Mouse (Mus musculus) lung, postnatal 0 days (tissue): ENCODE measurements around the gene Emc10. TPM values are rescaled to one million over a fixed set of nuclear protein-coding genes. Genes with fewer than 3 reads are reported as not detected.

Experiments
- ATAC-seq: fragments of 200-750 bp; cut with Nextera tagmentation; 2 replicates; pipeline ENCODE4 v1.8.0; 2017; ENCODE audit warnings: moderate library complexity
- DNase-seq: peaks from one replicate; pipeline ENCODE4 v3.0.0-alpha.2; 2016; ENCODE audit warnings: low spot score
- H3K27ac ChIP-seq: fragments of 300-500 bp; sonication (generic); 2 replicates; pipeline ENCODE4 v1.5.1; 2014; ENCODE audit warnings: antibody characterized with exemption, mild to moderate bottlenecking, low read length, mixed read lengths
- H3K27me3 ChIP-seq: fragments of 300-500 bp; sonication (generic); replicated peaks from 2 replicates; pipeline ENCODE4 v1.6.1; 2014; ENCODE audit warnings: low read length, mixed read lengths; ENCODE audit not compliant: insufficient read depth
- H3K36me3 ChIP-seq: fragments of 300-500 bp; sonication (generic); 2 replicates; pipeline ENCODE4 v1.6.1; 2014; ENCODE audit warnings: low read length, mixed read lengths; ENCODE audit not compliant: insufficient read depth
- H3K4me1 ChIP-seq: fragments of 300-500 bp; sonication (generic); 2 replicates; pipeline ENCODE4 v1.6.1; 2014; ENCODE audit warnings: antibody characterized with exemption, low read depth, low read length, mixed read lengths; ENCODE audit not compliant: insufficient read depth
- H3K4me2 ChIP-seq: fragments of 300-500 bp; sonication (generic); replicated peaks from 2 replicates; pipeline ENCODE4 v1.6.1; 2014; ENCODE audit warnings: low read depth, mild to moderate bottlenecking, low read length, moderate library complexity, mixed read lengths
- H3K4me3 ChIP-seq: fragments of 300-500 bp; sonication (generic); 2 replicates; pipeline ENCODE4 v1.5.1; 2014; ENCODE audit warnings: low read depth, low read length
- H3K9ac ChIP-seq: fragments of 300-500 bp; sonication (generic); replicated peaks from 2 replicates; pipeline ENCODE4 v1.6.1; 2014; ENCODE audit warnings: low read depth, mild to moderate bottlenecking
- H3K9me3 ChIP-seq: fragments of 300-500 bp; sonication (generic); 2 replicates; pipeline ENCODE4 v1.6.1; 2016; ENCODE audit warnings: low read length, mixed read lengths
- CTCF ChIP-seq: IDR thresholded peaks from 2 replicates; pipeline ENCODE4 v1.5.1; 2016; ENCODE audit warnings: antibody characterized with exemption, mild to moderate bottlenecking
- EP300 ChIP-seq: IDR thresholded peaks from 2 replicates; pipeline ENCODE4 v1.6.1; 2016; ENCODE audit warnings: antibody characterized with exemption, mild to moderate bottlenecking, control low read depth
- WGBS: fragments of 180-500 bp; shearing (Covaris S2); extraction: QIAGEN DNeasy Blood & Tissue Kit; methylation state at CpG from one replicate; pipeline ENCODE4 v1.1.7; 2014; 5-methylcytosine and 5-hydroxymethylcytosine counted together
- polyA plus RNA-seq: library from polyadenylated mRNA; unstranded; fragments of >200 nt; fragmentation: Nextera tagmentation; extraction: Ambion mirVana; gene quantifications from 2 replicates; pipeline ENCODE4 v1.2.1, GENCODE M21; 2015

Emc10 gene
- polyA plus RNA-seq, 1 experiment from 2014 or later, result 69.2 TPM

DNA sequence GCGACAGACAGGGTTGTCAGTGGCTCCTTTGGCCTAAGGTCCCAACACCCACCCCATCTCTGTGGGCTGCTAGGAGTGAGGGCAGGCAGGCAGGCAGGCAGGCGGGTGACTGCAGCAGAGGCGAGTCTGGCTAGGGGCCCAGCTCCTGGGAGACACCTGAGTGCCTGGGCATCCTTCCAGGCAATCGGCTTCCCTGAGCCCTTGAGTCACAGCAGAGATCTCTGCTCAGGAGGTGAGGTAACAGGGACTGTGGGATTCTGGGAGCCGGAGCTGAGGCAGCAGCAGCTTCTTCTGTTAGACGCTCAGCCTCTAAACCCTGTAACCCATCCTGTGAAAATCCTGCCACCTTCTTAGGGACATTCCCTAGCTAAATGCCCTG, 40.2 kb upstream of the Emc10 start:
- Histone ChIP-seq H3K4me1 (no peaks in the 10 kb centered on the region), H3K9ac (no peak overlapping the region), H3K36me3 (0 out of 2 replicates have a peak, but pooled peaks cover 7% of the 10 kb centered on the region), H3K4me2 (no peak overlapping the region), H3K4me3 (no peak overlapping the region), H3K27ac (no peak overlapping the region), H3K9me3 (no peaks in the 10 kb centered on the region), H3K27me3 (no peaks in the 10 kb centered on the region)
- TF ChIP-seq EP300 (no peak), CTCF (no peak)
- DNase-seq, result peak; percentile 80
- peak; percentile 67 for ATAC-seq
- WGBS, result 57% methylated on average over 6 of the region's 6 CpGs

DNA sequence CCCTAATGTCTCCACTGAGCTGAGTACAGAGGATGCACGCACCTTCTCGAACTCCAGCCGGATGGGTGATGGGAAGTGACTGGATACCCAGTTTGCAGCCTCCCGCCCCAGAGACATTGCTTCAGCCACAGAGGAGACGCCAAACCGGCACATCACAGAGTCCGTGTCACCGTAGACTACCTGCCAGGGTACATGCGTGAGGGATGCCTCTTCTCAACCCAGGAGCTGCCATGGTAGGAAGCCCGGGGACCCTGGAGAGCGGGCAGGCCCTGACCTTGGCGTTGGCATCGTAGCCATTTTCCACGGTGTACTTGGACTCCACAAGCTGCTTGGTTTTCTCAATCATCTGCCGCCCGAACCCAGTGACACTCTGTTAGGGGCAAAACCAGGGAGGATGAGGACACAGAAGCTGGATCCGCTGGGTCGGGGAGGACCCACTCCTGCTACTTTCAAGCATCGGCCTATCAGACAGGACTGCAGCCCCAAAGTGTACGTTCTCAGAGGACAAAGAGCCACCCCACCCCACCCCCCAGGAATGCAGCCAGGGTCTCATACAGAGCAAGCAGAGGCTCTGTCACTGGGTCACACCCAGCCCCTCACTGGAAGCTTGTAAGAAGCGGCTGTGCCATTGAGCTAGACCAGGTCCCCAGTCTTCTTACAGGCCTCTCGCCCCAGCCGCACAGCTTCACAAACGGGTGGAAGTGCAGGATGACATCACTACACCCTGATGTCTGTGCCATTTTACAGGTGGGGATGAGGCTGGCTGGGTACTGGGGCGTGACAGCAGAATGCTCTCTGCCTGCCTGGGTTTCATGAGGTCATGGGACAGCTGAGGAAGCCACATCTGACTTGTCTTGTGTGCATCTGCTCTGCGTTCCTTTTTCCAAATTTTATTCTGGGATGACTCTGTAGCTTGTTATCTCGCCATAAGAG, 39.6 kb upstream of the Emc10 start:
- no peak for ATAC-seq
- Histone ChIP-seq H3K9ac (no peak overlapping the region), H3K36me3 (0 out of 2 replicates have a peak, but pooled peaks cover 7% of the 10 kb centered on the region)

DNA sequence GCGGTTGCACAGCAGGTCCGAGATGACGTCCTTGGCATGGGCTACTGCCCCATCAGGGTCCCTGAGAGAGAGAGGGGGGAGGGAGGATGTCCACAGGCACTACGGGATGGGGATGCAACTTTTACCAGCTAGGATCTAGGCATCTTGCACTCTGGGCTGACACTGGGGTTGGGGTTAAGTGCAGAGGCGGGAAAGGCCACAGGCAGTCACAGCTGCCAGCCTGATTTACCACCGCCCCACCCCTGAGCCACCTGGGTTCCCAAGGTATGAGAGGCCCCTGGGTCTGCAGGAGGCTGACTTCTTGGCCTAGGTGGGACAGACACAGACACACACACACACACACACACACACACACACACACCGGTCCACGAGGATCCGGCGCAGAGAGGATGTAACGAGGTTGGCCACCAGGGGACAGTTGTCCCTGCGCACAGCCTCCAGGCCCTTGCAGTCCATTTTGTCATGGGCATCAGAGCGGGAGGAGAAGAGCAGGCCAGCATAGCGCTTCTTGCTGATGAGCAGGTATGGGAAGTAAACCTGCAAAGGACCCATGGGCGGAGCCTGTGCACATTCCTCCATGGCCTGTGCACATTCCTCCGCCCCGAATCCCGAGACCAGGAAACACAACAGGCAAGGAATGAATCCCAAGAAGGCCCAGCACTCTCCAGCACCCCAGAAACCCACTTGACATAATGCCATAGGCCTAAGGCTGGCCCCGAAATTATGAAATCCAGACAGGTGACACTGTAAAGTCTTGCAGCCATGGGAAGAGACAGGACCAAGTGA, 38.5 kb upstream of the Emc10 start:
- Histone ChIP-seq H3K9ac (no peak overlapping the region), H3K36me3 (0 out of 2 replicates have a peak, but pooled peaks cover 7% of the 10 kb centered on the region), H3K27ac (no peak overlapping the region), H3K27me3 (no peaks in the 10 kb centered on the region), H3K9me3 (no peaks in the 10 kb centered on the region), H3K4me2 (no peak overlapping the region), H3K4me1 (no peaks in the 10 kb centered on the region), H3K4me3 (no peak overlapping the region)
- DNase-seq (no peak), ATAC-seq (no peak)
- WGBS, result 78% methylated on average over 18 of the region's 19 CpGs
- TF ChIP-seq CTCF (peak; percentile 45), EP300 (no peak)

More for the DNA sequence above, 39.6 kb upstream of the Emc10 start:
- Histone ChIP-seq H3K4me1 (no peaks in the 10 kb centered on the region), H3K27me3 (no peaks in the 10 kb centered on the region), H3K4me2 (no peak overlapping the region), H3K9me3 (no peaks in the 10 kb centered on the region), H3K4me3 (no peak overlapping the region), H3K27ac (no peak overlapping the region)
- no peak for TF ChIP-seq EP300
- no peak for TF ChIP-seq CTCF
- no peak for DNase-seq
- 90% methylated on average over 27 of the region's 27 CpGs for WGBS

DNA sequence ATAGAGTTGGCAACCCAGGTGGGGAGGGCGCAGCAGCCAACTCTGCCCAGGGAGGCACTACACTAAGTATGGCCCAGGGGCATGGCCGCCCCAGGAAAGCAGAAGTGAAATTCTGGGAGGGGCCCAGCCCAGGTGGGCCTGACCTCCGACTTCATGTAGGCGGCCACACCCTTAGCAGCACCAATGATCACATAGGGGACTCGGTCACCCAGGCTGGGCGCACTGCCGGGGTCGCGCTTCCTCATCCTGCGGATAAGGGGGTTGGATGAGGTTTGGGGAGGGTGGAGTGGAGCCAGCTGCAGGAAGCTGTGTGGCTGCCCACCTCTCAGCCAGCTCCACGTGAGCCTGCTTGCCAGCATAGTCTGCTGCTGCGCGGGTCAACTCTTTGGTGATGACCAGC, 37.9 kb upstream of the Emc10 start:
- Histone ChIP-seq H3K36me3 (0 out of 2 replicates have a peak, but pooled peaks cover 1% of the 10 kb centered on the region), H3K4me3 (no peak overlapping the region), H3K27me3 (no peaks in the 10 kb centered on the region), H3K9ac (no peak overlapping the region), H3K27ac (no peak overlapping the region), H3K4me2 (no peak overlapping the region), H3K4me1 (no peaks in the 10 kb centered on the region), H3K9me3 (no peaks in the 10 kb centered on the region)
- WGBS, result 84% methylated on average over 13 of the region's 13 CpGs
- TF ChIP-seq CTCF (no peak), EP300 (no peak)
- DNase-seq, result no peak
- no peak for ATAC-seq

DNA sequence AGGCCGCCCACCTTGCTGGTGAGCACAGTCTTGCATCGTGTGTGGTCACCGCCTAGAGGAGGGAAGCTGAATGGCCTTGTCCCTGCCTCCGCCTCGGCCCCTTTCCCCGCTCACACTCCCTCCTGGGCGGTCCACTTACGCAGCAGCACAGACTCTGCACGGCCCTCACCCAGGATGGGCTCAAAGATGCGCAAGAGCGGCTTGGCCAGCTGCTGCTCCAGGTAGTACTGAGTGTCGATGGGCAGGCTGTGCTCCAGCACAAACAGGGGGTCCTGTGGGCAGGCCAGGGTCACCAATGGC, 37.4 kb upstream of the Emc10 start:
- TF ChIP-seq EP300, result no peak
- DNase-seq, result no peak
- H3K4me1 ChIP-seq, result no peaks in the 10 kb centered on the region
- no peak overlapping the region for H3K4me2 ChIP-seq
- ATAC-seq, result no peak
- H3K27me3 ChIP-seq, result no peaks in the 10 kb centered on the region
- H3K27ac ChIP-seq, result no peak overlapping the region
- no peaks in the 10 kb centered on the region for H3K36me3 ChIP-seq
- 83% methylated on average over 12 of the region's 12 CpGs for WGBS
- H3K9me3 ChIP-seq, result no peaks in the 10 kb centered on the region
- no peak overlapping the region for H3K9ac ChIP-seq
- H3K4me3 ChIP-seq, result no peak overlapping the region

DNA sequence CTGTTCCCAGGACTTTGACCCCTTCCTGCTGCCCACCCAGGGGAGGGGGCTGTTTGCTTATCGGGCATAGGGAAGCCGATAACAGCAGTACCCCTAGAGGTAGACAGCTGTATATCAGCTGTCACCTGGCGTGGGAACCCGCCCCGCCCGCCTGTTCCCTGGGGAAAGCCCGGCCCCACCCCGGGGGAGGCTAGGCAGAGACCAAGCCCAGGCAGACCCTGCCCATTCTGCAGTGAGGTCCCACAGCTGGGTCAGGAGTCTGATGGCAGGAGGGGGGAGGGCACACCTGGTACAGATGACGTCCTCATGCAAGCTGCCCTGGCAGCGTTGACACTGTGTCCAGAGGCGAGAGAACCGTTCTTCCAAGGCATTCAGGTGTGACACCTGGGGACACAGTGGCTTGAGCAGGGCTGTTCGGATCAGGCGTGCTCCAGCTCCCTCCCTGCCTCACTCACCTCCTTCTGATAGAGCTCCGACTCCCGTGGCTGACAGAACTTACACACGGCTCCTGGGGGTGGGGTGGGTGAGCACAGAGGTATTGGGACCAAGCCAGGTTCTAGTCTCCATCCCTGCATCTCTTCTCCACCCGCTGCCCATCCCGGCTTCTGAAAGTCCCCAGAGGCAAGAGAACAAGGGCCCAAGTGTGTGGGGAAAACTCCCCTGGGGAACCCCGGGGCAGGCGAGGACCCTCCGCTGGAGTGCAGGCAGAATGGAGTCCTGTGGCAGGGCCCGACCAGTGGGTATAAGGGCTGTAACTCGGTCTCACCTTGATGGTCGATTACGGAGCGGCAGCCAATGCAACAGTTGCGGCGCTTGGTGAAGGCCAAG, 36.8 kb upstream of the Emc10 start:
- ATAC-seq (no peak), DNase-seq (no peak)
- Histone ChIP-seq H3K4me3 (no peak overlapping the region), H3K9me3 (no peaks in the 10 kb centered on the region), H3K9ac (no peak overlapping the region), H3K27me3 (no peaks in the 10 kb centered on the region), H3K4me1 (no peaks in the 10 kb centered on the region), H3K36me3 (no peaks in the 10 kb centered on the region), H3K27ac (no peak overlapping the region), H3K4me2 (no peak overlapping the region)
- TF ChIP-seq EP300, result no peak
- TF ChIP-seq CTCF, result no peak
- WGBS, result 83% methylated on average over 29 of the region's 29 CpGs
